Mouse (Mus musculus): ENCODE results near the gene Nbeal2. TPM values are rescaled to one million over a fixed set of nuclear protein-coding genes. Genes with fewer than 3 reads are reported as not detected.

The Nbeal2 gene
- polyA plus RNA-seq, 1 experiment: 301 TPM

DNA sequence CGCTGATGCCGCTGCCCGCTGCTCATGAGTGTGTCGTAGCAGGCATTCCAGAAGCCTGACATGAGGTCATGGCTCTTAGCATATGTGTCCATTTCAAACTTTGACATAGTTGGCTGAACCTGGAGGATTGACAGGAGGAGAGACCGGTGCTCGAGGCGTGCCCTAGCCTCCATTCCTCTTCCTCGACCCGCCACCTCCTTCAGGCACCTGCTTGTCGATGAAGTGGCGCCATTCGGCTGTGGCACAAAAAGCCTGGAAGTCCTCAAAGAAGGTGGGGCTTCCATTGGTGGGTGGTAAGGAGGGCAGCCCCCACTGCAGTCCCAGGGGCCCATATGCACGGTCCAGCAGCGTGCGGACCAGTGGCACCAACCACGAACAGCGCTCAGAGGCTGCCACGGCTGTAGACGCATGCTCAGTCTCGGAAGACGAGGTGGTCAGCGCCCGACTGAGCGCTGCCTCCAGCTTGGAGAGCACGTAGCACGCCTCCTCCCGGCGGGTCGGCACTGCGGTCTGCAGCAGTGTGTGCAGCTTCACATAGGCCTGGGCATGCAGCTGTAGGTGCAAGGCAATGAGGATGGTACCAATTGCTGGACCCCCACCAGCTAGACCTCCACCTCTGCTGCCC, 22.2 kb downstream of the Nbeal2 start:
- no peak overlapping the region for H3K4me3 ChIP-seq (ENCODE audit: control insufficient read depth, insufficient read depth, low read length)
- TF ChIP-seq CTCF (IDR thresholded peaks at IDR 0.05; ENCODE audit: borderline replicate concordance, control insufficient read depth, extremely low read depth, insufficient read depth, low read length, poor library complexity): no peak
- TF ChIP-seq POLR2A (IDR thresholded peaks at IDR 0.05; ENCODE audit: control insufficient read depth, extremely low read depth, insufficient read depth, low read length, poor library complexity): no peak
- H3K4me1 ChIP-seq (replicated peaks; ENCODE audit: control insufficient read depth, insufficient read depth, low read length): no peaks in the 10 kb centered on the region; the same call in 1 of the 2 replicates
- 94% methylated on average over 30 of the region's 30 CpGs for WGBS
- no peak for DNase-seq
- peaks cover 90% of the 10 kb centered on the region for H3K36me3 ChIP-seq (ENCODE audit: control insufficient read depth, insufficient read depth, low read length)
- H3K27me3 ChIP-seq (ENCODE audit: control insufficient read depth, insufficient read depth, low read length): no peaks in the 10 kb centered on the region
- no peak overlapping the region for H3K27ac ChIP-seq (ENCODE audit: control insufficient read depth, insufficient read depth, low read length)

DNA sequence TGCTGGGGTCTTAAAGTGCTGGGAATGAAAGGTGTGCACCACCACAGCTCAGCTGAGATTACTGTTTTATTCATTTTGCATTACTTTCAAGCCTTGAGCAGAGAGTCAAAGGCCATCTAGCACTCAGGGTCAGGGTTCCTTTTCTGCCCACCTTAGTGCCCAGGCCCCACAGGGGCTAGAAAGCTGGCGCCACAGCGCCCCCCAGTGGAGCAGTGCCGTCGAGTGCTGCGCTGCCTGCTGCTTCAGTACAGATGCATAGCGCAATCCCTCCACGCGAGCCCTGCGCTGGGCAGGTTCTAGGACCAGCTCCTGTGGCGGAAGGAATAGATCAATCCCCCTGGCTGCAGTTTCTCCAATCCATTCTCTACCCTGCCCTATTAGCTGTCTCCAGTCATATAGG, 22.8 kb downstream of the Nbeal2 start:
- peak; percentile 71; the same call in 1 of the 2 replicates for TF ChIP-seq CTCF (IDR thresholded peaks at IDR 0.05; ENCODE audit: borderline replicate concordance, control insufficient read depth, extremely low read depth, insufficient read depth, low read length, poor library complexity)
- no peak for TF ChIP-seq POLR2A (IDR thresholded peaks at IDR 0.05; ENCODE audit: control insufficient read depth, extremely low read depth, insufficient read depth, low read length, poor library complexity)
- WGBS: 75% methylated on average over 10 of the region's 10 CpGs
- Histone ChIP-seq H3K27me3 (ENCODE audit: control insufficient read depth, insufficient read depth, low read length) (no peaks in the 10 kb centered on the region), H3K4me1 (replicated peaks; ENCODE audit: control insufficient read depth, insufficient read depth, low read length) (no peaks in the 10 kb centered on the region; the same call in 1 of the 2 replicates), H3K4me3 (ENCODE audit: control insufficient read depth, insufficient read depth, low read length) (no peak overlapping the region), H3K36me3 (ENCODE audit: control insufficient read depth, insufficient read depth, low read length) (peaks cover 89% of the 10 kb centered on the region), H3K27ac (ENCODE audit: control insufficient read depth, insufficient read depth, low read length) (no peak overlapping the region)
- peak; percentile 54 for DNase-seq

DNA sequence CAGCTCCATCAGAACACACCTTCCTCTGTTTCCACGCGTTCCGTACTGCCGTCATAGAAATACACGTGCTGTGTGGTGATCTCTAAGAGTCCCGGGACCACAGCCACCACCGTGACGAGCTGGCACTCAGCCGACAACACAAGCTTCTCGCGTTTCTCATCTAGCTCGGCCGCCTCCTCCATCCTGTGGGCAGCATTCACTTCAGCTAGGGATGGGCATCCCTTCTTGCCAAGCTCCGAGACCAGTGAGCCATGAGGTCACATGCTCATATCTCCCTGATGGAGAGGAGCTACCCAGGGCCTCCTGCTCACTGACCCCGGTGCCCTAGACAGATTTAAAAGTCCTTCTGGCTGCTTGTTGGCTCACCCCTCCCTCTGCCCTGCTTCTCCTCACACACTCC, 23.8 kb downstream of the Nbeal2 start:
- Histone ChIP-seq H3K36me3 (ENCODE audit: control insufficient read depth, insufficient read depth, low read length) (peaks cover 91% of the 10 kb centered on the region), H3K4me1 (replicated peaks; ENCODE audit: control insufficient read depth, insufficient read depth, low read length) (no peaks in the 10 kb centered on the region; the same call in 1 of the 2 replicates), H3K27ac (ENCODE audit: control insufficient read depth, insufficient read depth, low read length) (no peak overlapping the region), H3K4me3 (ENCODE audit: control insufficient read depth, insufficient read depth, low read length) (no peak overlapping the region), H3K27me3 (ENCODE audit: control insufficient read depth, insufficient read depth, low read length) (no peaks in the 10 kb centered on the region)
- WGBS: 98% methylated on average over 15 of the region's 15 CpGs
- TF ChIP-seq POLR2A (IDR thresholded peaks at IDR 0.05; ENCODE audit: control insufficient read depth, extremely low read depth, insufficient read depth, low read length, poor library complexity) (no peak), CTCF (IDR thresholded peaks at IDR 0.05; ENCODE audit: borderline replicate concordance, control insufficient read depth, extremely low read depth, insufficient read depth, low read length, poor library complexity) (no peak)
- no peak for DNase-seq

DNA sequence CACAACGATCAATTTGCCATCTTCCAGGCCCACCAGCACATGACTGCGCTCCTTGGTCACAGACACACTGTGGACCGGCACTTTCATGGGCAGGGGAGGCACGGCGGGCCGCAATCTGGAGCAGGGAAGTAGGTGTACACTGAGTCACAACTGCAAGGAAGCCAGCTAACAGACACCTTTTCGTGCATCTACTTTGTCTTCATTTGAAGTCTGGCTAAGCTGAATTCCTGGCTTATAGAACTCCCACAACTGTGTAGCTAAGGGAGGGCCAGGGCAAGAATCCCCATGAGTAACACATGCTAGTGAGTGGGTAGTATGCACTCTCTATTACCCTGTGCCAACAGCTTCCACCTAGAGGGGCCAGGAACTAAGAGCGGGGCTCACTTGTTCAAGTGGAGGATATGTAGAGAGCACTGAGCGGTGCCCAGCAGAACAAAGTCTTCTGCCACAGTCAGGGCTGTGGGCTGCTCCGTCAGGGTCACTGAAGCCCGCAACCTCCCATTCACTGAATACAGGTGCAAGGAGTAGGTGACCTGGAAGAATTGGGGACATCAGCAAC, 28.5 kb downstream of the Nbeal2 start:
- WGBS: 95% methylated on average over 11 of the region's 11 CpGs
- H3K36me3 ChIP-seq (ENCODE audit: control insufficient read depth, insufficient read depth, low read length): peaks cover 56% of the 10 kb centered on the region
- H3K27ac ChIP-seq (ENCODE audit: control insufficient read depth, insufficient read depth, low read length): no peak overlapping the region
- DNase-seq: no peak
- no peak overlapping the region for H3K4me3 ChIP-seq (ENCODE audit: control insufficient read depth, insufficient read depth, low read length)
- TF ChIP-seq CTCF (IDR thresholded peaks at IDR 0.05; ENCODE audit: borderline replicate concordance, control insufficient read depth, extremely low read depth, insufficient read depth, low read length, poor library complexity) (no peak), POLR2A (IDR thresholded peaks at IDR 0.05; ENCODE audit: control insufficient read depth, extremely low read depth, insufficient read depth, low read length, poor library complexity) (no peak)
- H3K27me3 ChIP-seq (ENCODE audit: control insufficient read depth, insufficient read depth, low read length): no peaks in the 10 kb centered on the region
- no peaks in the 10 kb centered on the region for H3K4me1 ChIP-seq (replicated peaks; ENCODE audit: control insufficient read depth, insufficient read depth, low read length)

DNA sequence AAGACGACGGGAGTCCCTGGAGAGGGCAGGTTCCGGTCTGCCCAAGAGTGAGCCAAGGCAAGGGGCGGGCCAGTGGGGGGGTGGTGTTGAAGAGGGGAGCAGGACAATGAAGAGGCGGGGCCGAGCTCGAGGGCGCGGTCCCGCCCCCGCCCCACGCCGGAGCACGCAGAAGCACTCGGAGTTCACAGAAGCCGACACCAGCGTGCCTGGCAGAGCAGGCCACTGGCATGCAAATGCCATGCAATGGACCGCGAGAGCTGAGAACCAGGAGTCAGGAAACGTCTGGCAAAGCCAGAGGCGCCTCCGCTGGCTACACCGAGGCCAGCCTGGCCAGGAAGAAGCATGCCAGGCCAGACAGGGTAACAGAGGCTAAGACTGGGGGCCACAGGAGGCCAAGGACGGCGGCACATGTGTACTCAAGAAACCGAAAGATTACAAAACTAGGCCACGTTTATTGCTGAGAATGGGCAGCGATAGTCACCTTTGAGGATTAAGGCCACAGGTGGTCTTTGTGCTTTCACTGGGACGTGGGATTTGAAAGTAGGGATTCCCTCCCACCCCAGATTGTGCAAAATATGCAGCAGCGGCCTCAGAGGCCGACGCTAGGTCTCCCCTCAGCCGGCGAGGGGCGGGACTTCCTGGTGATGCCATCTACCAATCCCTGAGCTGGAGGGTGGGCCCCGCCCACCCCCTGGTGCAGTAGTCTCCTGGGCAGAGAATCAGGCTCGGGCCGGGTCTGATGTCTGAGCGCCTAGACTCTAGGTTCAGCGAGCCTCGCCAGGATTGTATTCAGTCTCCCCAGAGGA, 29.4 kb downstream of the Nbeal2 start, which contains the start of gene Nradd:
Nradd (minus strand) TSS at position 92 of the 806 bp plus-strand sequence.
- no peaks in the 10 kb centered on the region for H3K27me3 ChIP-seq (ENCODE audit: control insufficient read depth, insufficient read depth, low read length)
- H3K4me1 ChIP-seq (replicated peaks; ENCODE audit: control insufficient read depth, insufficient read depth, low read length): no peaks in the 10 kb centered on the region
- no peak for DNase-seq
- peak within 1 kb of the TSS; percentile 14 for H3K4me3 ChIP-seq (ENCODE audit: control insufficient read depth, insufficient read depth, low read length)
- WGBS: 77% methylated on average over 41 of the region's 41 CpGs
- H3K36me3 ChIP-seq (ENCODE audit: control insufficient read depth, insufficient read depth, low read length): peaks cover 47% of the 10 kb centered on the region
- TF ChIP-seq CTCF (IDR thresholded peaks at IDR 0.05; ENCODE audit: borderline replicate concordance, control insufficient read depth, extremely low read depth, insufficient read depth, low read length, poor library complexity) (no peak), POLR2A (IDR thresholded peaks at IDR 0.05; ENCODE audit: control insufficient read depth, extremely low read depth, insufficient read depth, low read length, poor library complexity) (no peak)
- no peak within 1 kb of the TSS for H3K27ac ChIP-seq (ENCODE audit: control insufficient read depth, insufficient read depth, low read length)

DNA sequence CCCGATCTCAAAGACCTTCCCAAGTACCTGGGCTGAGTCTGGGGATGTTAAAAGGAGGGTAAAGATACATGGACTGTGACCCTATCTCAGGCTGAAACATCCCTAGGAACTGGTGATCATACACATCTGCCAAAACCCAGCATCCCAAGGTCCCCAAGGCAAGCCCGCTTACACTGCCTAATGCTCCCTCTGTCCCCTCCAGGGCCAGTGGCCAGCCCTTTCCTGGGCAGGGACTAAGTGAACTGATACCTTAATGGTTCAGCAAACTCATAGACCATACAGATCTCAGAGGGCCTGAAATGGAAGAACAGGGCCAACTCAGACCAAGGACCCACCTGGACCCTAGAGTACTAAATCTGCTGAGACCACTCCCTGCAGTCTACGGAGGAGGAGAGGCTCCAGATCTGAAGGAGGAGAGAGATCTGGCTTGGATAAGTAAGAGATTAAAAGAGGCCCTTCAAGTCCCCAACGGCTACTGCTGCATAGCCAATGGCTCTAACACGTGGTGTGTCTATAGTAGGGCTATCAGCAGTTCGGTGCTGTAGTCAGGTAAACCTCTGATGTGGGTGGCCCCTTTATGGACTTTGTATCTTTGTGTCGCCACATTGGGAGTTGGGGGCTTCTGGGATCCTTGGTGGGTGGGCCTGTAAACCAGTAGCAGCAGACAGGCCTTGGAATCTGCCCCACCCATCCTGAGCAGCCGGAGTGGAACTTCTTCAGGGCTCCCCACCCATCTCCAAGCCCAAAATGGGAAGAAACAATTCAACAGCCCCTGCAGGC, 30.4 kb downstream of the Nbeal2 start:
- Histone ChIP-seq H3K36me3 (ENCODE audit: control insufficient read depth, insufficient read depth, low read length) (peaks cover 44% of the 10 kb centered on the region), H3K27ac (ENCODE audit: control insufficient read depth, insufficient read depth, low read length) (no peak overlapping the region), H3K27me3 (ENCODE audit: control insufficient read depth, insufficient read depth, low read length) (no peaks in the 10 kb centered on the region), H3K4me1 (replicated peaks; ENCODE audit: control insufficient read depth, insufficient read depth, low read length) (no peaks in the 10 kb centered on the region), H3K4me3 (ENCODE audit: control insufficient read depth, insufficient read depth, low read length) (0 out of 2 replicates have a peak overlapping the region, but pooled peaks have one; percentile 14)
- WGBS: 92% methylated on average over 8 of the region's 8 CpGs
- DNase-seq: no peak
- no peak for TF ChIP-seq POLR2A (IDR thresholded peaks at IDR 0.05; ENCODE audit: control insufficient read depth, extremely low read depth, insufficient read depth, low read length, poor library complexity)
- no peak for TF ChIP-seq CTCF (IDR thresholded peaks at IDR 0.05; ENCODE audit: borderline replicate concordance, control insufficient read depth, extremely low read depth, insufficient read depth, low read length, poor library complexity)
